Mouse (Mus musculus): ENCODE data around the gene Osgepl1.

GRCm38 (mm10) chr1:53291197-53291596, 22.2 kb upstream of the Osgepl1 start:
- TF ChIP-seq POLR2A (IDR thresholded peaks at IDR 0.05; ENCODE audit: control insufficient read depth, low read depth, low read length) (no peak), CTCF (IDR thresholded peaks at IDR 0.05; ENCODE audit: control insufficient read depth, insufficient read depth, insufficient replicate concordance, low read depth, low read length) (no peak)

Data from testis, adult 2 months (tissue).